Mouse (Mus musculus) lung, adult 2 months (tissue): Measurements from ENCODE around the gene Ina. TPM values are rescaled to one million over a fixed set of nuclear protein-coding genes. Genes with fewer than 3 reads are reported as not detected.
"Not testable (repeated sequence)": the region's sequence is repeated elsewhere in the genome, so short reads cannot be mapped to it uniquely, and the experiment has no call there.

Experiments
- DNase-seq: peaks from one replicate; pipeline ENCODE4 v3.0.0; 2022
- H3K4me1 ChIP-seq: fragments of 200-500 bp; 2 replicates; pipeline ENCODE4 v1.6.1; 2011; ENCODE audit warnings: low read length; ENCODE audit not compliant: control insufficient read depth, insufficient read depth
- H3K4me3 ChIP-seq: fragments of 200-500 bp; replicated peaks from 2 replicates; pipeline ENCODE3; 2011; ENCODE audit warnings: low read depth, mild to moderate bottlenecking, control low read depth, low read length; ENCODE audit errors: extremely low read depth
- CTCF ChIP-seq: fragments of 200-500 bp; IDR thresholded peaks from 2 replicates; pipeline ENCODE4 v1.5.1; 2011; ENCODE audit warnings: mild to moderate bottlenecking, low read length, control low read depth; ENCODE audit not compliant: insufficient read depth
- POLR2A ChIP-seq: fragments of 200-500 bp; IDR thresholded peaks from 2 replicates; pipeline ENCODE4 v1.6.1; 2011; ENCODE audit warnings: low read depth, mild to moderate bottlenecking, control low read depth, low read length, borderline replicate concordance; ENCODE audit errors: extremely low read depth
- WGBS: fragments of 180-500 bp; shearing (Covaris S2); methylation state at CpG from one replicate; pipeline ENCODE4 v1.1.7; 2018; 5-methylcytosine and 5-hydroxymethylcytosine counted together
- polyA plus RNA-seq: library from polyadenylated mRNA; depleted of rRNA; stranded (reverse); fragments of >200 nt; gene quantifications from 2 replicates; pipeline ENCODE4 v1.2.3, GENCODE M21; 2012

Ina gene
- polyA plus RNA-seq, 1 experiment = 0.04 TPM

DNA sequence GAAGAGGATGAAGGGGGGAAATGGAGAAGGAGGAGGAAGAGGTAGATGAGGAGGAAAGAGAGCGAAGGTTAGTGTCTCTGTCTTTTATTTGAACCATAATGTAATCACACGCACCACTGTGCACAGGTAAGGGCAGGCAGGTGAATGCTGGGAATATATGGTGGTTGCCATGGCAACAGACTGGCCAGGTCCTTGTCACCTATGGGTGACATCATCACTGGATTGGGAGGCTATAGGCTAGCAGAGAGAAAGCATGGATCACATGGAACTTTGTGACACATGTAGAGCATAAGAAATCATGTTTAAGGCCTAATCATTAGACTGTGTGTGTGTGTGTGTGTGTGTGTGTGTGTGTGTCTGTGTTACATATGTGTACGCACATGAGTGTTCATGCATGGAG, 42.3 kb upstream of the Ina start:
- DNase-seq = no peak
- peaks cover 3% of the 10 kb centered on the region; the same call in 1 of the 2 replicates for H3K4me1 ChIP-seq
- H3K4me3 ChIP-seq = no peak overlapping the region
- WGBS = 96% methylated on average over 3 of the region's 3 CpGs
- TF ChIP-seq CTCF (no peak), POLR2A (no peak)

GRCm38 (mm10) chr19:46975565-46975964, 38.9 kb upstream of the Ina start:
- TF ChIP-seq CTCF (no peak), POLR2A (no peak)
- DNase-seq = no peak

DNA sequence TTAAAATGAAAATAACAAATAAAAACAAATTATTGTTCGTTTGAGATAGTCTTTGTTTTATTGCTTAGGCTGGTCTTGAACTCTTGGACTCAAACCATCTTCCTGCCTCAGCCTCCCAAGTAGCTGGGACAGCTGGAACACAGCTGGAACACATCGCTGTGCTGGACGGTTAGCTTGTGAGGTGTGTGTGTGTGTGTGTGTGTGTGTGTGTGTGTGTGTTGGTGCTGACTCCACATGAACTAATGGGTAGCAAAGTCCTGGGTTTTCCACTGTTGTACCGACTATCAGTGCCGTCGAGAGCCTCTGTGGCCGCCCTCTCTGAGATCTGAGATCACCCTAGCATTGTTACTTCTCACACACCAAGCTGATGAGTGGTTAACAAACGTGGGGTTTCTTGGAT, 38.5 kb upstream of the Ina start:
- WGBS = 65% methylated on average over 8 of the region's 8 CpGs
- no peak for DNase-seq
- no peak overlapping the region for H3K4me3 ChIP-seq
- H3K4me1 ChIP-seq = 0 out of 2 replicates have a peak, but pooled peaks cover 4% of the 10 kb centered on the region
- TF ChIP-seq CTCF = no peak
- no peak for TF ChIP-seq POLR2A

More at GRCm38 (mm10) chr19:46975565-46975964, 38.9 kb upstream of the Ina start:
- Histone ChIP-seq H3K4me1 (0 out of 2 replicates have a peak, but pooled peaks cover 4% of the 10 kb centered on the region), H3K4me3 (no peak overlapping the region)
- 61% methylated on average over 4 of the region's 4 CpGs for WGBS

GRCm38 (mm10) chr19:46976743-46977142, 37.8 kb upstream of the Ina start:
- 39% methylated on average over 2 of the region's 2 CpGs for WGBS
- TF ChIP-seq CTCF (no peak), POLR2A (no peak)
- no peak for DNase-seq
- H3K4me3 ChIP-seq = no peak overlapping the region
- H3K4me1 ChIP-seq = 0 out of 2 replicates have a peak, but pooled peaks cover 4% of the 10 kb centered on the region

DNA sequence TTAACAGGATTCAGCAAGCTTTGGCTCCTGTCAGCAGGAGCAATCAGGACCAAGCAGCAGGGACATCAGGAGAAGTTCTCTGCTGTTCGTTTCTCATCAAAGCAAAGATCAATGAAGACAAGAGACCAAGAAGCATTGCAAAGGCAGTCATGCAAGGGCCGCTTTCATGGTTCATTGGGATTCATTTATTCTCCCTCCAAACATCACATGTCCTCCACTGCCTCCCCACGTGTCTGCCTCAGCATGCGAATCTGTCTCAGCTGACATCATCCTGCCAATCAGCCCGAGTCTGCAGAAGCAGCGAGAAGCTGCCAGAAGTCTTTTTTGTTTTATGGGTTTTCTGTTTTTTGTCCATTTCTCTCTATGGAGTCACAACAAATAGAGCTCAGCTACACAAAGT, 37.0 kb upstream of the Ina start:
- TF ChIP-seq POLR2A (no peak), CTCF (no peak)
- no peak for DNase-seq
- 66% methylated on average over 6 of the region's 6 CpGs for WGBS
- Histone ChIP-seq H3K4me1 (0 out of 2 replicates have a peak, but pooled peaks cover 4% of the 10 kb centered on the region), H3K4me3 (no peak overlapping the region)

GRCm38 (mm10) chr19:46978069-46978468, 36.4 kb upstream of the Ina start:
- DNase-seq, H3K4me3 ChIP-seq, H3K4me1 ChIP-seq: not testable (repeated sequence)
- WGBS = 95% methylated on average over 3 of the region's 3 CpGs

GRCm38 (mm10) chr19:46978920-46979780, 35.3 kb upstream of the Ina start:
- no peak for DNase-seq

DNA sequence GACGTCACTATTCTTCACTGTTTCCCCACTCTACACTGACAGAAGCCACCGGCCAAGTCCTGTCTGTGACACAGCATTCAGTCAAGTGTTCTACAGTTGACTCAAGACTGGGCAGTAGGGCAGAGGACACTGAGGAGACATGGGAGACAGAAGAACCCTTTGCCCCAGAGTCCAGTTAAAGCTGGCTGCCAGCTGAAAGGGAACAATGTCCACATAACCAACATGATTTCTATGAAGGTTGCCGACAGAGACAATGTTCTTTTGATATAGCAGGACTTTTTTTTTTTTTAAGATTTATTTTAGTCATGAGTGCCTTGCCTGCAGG, 34.8 kb upstream of the Ina start:
- TF ChIP-seq CTCF (no peak), POLR2A (no peak)
- no peak for DNase-seq
- 47% methylated on average over 3 of the region's 3 CpGs for WGBS
- no peak overlapping the region for H3K4me3 ChIP-seq
- 0 out of 2 replicates have a peak, but pooled peaks cover 4% of the 10 kb centered on the region for H3K4me1 ChIP-seq

More at GRCm38 (mm10) chr19:46978920-46979780, 35.3 kb upstream of the Ina start:
- WGBS = 57% methylated on average over 17 of the region's 17 CpGs
- peak; percentile 28; the same call in 1 of the 2 replicates for TF ChIP-seq CTCF
- TF ChIP-seq POLR2A = no peak
- 0 out of 2 replicates have a peak, but pooled peaks cover 4% of the 10 kb centered on the region for H3K4me1 ChIP-seq
- H3K4me3 ChIP-seq = no peak overlapping the region

DNA sequence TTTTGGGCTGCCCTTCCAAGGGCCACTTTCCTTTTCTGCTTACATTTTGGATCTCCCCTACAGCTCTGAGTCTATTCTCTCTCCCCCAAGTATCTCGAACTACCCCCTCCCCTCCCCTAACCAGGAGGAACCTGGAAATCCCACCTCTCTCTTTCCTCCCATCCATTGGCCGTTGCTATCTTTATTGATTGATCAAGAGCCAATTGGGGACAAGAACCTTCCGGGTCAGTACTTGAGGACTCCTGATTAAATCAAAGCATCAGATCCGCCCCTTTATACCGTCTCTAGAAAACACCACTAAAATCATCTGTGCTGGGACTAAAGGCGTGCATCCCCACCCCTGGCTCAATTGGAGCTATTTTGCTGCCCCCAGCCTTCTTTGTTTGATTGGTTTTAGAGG, 33.0 kb upstream of the Ina start:
- DNase-seq = no peak
- TF ChIP-seq CTCF (no peak), POLR2A (no peak)
- 51% methylated on average over 6 of the region's 6 CpGs for WGBS
- no peak overlapping the region for H3K4me3 ChIP-seq
- 0 out of 2 replicates have a peak, but pooled peaks cover 4% of the 10 kb centered on the region for H3K4me1 ChIP-seq
